Mouse (Mus musculus): Measurements from ENCODE around the gene Slc2a1. TPM values are rescaled to one million over a fixed set of nuclear protein-coding genes. Genes with fewer than 3 reads are reported as not detected.

Gene Slc2a1
- polyA plus RNA-seq, 1 experiment, result 49.0 TPM

- Histone ChIP-seq H3K36me3 (ENCODE audit: control insufficient read depth, insufficient read depth) (no peaks in the 10 kb centered on the region), H3K79me3 (ENCODE audit: low read depth) (no peaks in the 10 kb centered on the region), H3K27me3 (ENCODE audit: control insufficient read depth, insufficient read depth, insufficient read length) (no peaks in the 10 kb centered on the region), H3K4me3 (ENCODE audit: insufficient read depth, poor library complexity, severe bottlenecking) (no peak overlapping the region), H3ac (ENCODE audit: control insufficient read depth, insufficient read length, low read depth) (no peak overlapping the region), H3K79me2 (ENCODE audit: control insufficient read depth, insufficient read depth) (no peaks in the 10 kb centered on the region)
- no peak for TF ChIP-seq USF1 (IDR thresholded peaks at IDR 0.05; ENCODE audit: low read depth)
Measured at GRCm38 (mm10) chr4:119070959-119071647, 37.4 kb upstream of the Slc2a1 start.

- no peak overlapping the region for H3ac ChIP-seq (ENCODE audit: control insufficient read depth, insufficient read length, low read depth)
- TF ChIP-seq CEBPB (IDR thresholded peaks at IDR 0.05; ENCODE audit: low read depth), result no peak
- H3K36me3 ChIP-seq (ENCODE audit: control insufficient read depth, insufficient read depth), result no peaks in the 10 kb centered on the region
- H3K27me3 ChIP-seq (ENCODE audit: control insufficient read depth, insufficient read depth, insufficient read length), result no peaks in the 10 kb centered on the region
- H3K79me3 ChIP-seq (ENCODE audit: low read depth), result no peaks in the 10 kb centered on the region
- no peaks in the 10 kb centered on the region for H3K79me2 ChIP-seq (ENCODE audit: control insufficient read depth, insufficient read depth)
- H3K4me3 ChIP-seq (ENCODE audit: insufficient read depth, poor library complexity, severe bottlenecking), result no peak overlapping the region
Measured at GRCm38 (mm10) chr4:119071648-119072362, 36.7 kb upstream of the Slc2a1 start.

- TF ChIP-seq FOSL1 (IDR thresholded peaks at IDR 0.05; ENCODE audit: insufficient read depth, low read length, poor library complexity, severe bottlenecking), result no peak
- TF ChIP-seq USF1 (IDR thresholded peaks at IDR 0.05; ENCODE audit: low read depth), result no peak
- no peak for TF ChIP-seq MYOG (IDR thresholded peaks at IDR 0.05; ENCODE audit: control insufficient read depth, extremely low read depth, insufficient read length)
- no peak for TF ChIP-seq CTCF (IDR thresholded peaks at IDR 0.05; ENCODE audit: control insufficient read depth, insufficient read depth, insufficient read length)
- TF ChIP-seq CEBPB (IDR thresholded peaks at IDR 0.05; ENCODE audit: low read depth), result no peak
- Histone ChIP-seq H3K4me3 (ENCODE audit: insufficient read depth, poor library complexity, severe bottlenecking) (no peak overlapping the region), H3ac (ENCODE audit: control insufficient read depth, insufficient read length, low read depth) (no peak overlapping the region), H3K79me3 (ENCODE audit: low read depth) (no peaks in the 10 kb centered on the region), H3K79me2 (ENCODE audit: control insufficient read depth, insufficient read depth) (no peaks in the 10 kb centered on the region), H3K27me3 (ENCODE audit: control insufficient read depth, insufficient read depth, insufficient read length) (no peaks in the 10 kb centered on the region), H3K36me3 (ENCODE audit: control insufficient read depth, insufficient read depth) (no peaks in the 10 kb centered on the region)
Measured at GRCm38 (mm10) chr4:119072363-119072940, 36.1 kb upstream of the Slc2a1 start.

GRCm38 (mm10) chr4:119072941-119073451, 35.5 kb upstream of the Slc2a1 start:
- Histone ChIP-seq H3K27me3 (ENCODE audit: control insufficient read depth, insufficient read depth, insufficient read length) (no peaks in the 10 kb centered on the region), H3K4me3 (ENCODE audit: insufficient read depth, poor library complexity, severe bottlenecking) (no peak overlapping the region), H3K79me2 (ENCODE audit: control insufficient read depth, insufficient read depth) (no peaks in the 10 kb centered on the region), H3K79me3 (ENCODE audit: low read depth) (no peaks in the 10 kb centered on the region), H3K36me3 (ENCODE audit: control insufficient read depth, insufficient read depth) (no peaks in the 10 kb centered on the region), H3ac (ENCODE audit: control insufficient read depth, insufficient read length, low read depth) (no peak overlapping the region)
- TF ChIP-seq FOSL1 (IDR thresholded peaks at IDR 0.05; ENCODE audit: insufficient read depth, low read length, poor library complexity, severe bottlenecking) (no peak), MYOG (IDR thresholded peaks at IDR 0.05; ENCODE audit: control insufficient read depth, extremely low read depth, insufficient read length) (no peak), MYOD1 (IDR thresholded peaks at IDR 0.05; ENCODE audit: control insufficient read depth, insufficient read length, low read depth) (no peak), CTCF (IDR thresholded peaks at IDR 0.05; ENCODE audit: control insufficient read depth, insufficient read depth, insufficient read length) (no peak), CEBPB (IDR thresholded peaks at IDR 0.05; ENCODE audit: low read depth) (no peak), MAX (IDR thresholded peaks at IDR 0.05) (no peak), USF1 (IDR thresholded peaks at IDR 0.05; ENCODE audit: low read depth) (no peak)

- TF ChIP-seq MYOG (IDR thresholded peaks at IDR 0.05; ENCODE audit: control insufficient read depth, extremely low read depth, insufficient read length) (no peak), MYOD1 (IDR thresholded peaks at IDR 0.05; ENCODE audit: control insufficient read depth, insufficient read length, low read depth) (no peak), MAX (IDR thresholded peaks at IDR 0.05) (no peak), CEBPB (IDR thresholded peaks at IDR 0.05; ENCODE audit: low read depth) (no peak), USF1 (IDR thresholded peaks at IDR 0.05; ENCODE audit: low read depth) (no peak), FOSL1 (IDR thresholded peaks at IDR 0.05; ENCODE audit: insufficient read depth, low read length, poor library complexity, severe bottlenecking) (no peak)
- no peaks in the 10 kb centered on the region for H3K36me3 ChIP-seq (ENCODE audit: control insufficient read depth, insufficient read depth)
- H3ac ChIP-seq (ENCODE audit: control insufficient read depth, insufficient read length, low read depth), result no peak overlapping the region
- no peaks in the 10 kb centered on the region for H3K79me2 ChIP-seq (ENCODE audit: control insufficient read depth, insufficient read depth)
- H3K4me3 ChIP-seq (ENCODE audit: insufficient read depth, poor library complexity, severe bottlenecking), result no peak overlapping the region
- no peaks in the 10 kb centered on the region for H3K79me3 ChIP-seq (ENCODE audit: low read depth)
- no peaks in the 10 kb centered on the region for H3K27me3 ChIP-seq (ENCODE audit: control insufficient read depth, insufficient read depth, insufficient read length)
Measured at GRCm38 (mm10) chr4:119073626-119074025, 34.9 kb upstream of the Slc2a1 start.

- Histone ChIP-seq H3K27me3 (ENCODE audit: control insufficient read depth, insufficient read depth, insufficient read length) (no peaks in the 10 kb centered on the region), H3K79me3 (ENCODE audit: low read depth) (no peaks in the 10 kb centered on the region), H3K79me2 (ENCODE audit: control insufficient read depth, insufficient read depth) (no peaks in the 10 kb centered on the region), H3K36me3 (ENCODE audit: control insufficient read depth, insufficient read depth) (no peaks in the 10 kb centered on the region), H3ac (ENCODE audit: control insufficient read depth, insufficient read length, low read depth) (no peak overlapping the region), H3K4me3 (ENCODE audit: insufficient read depth, poor library complexity, severe bottlenecking) (no peak overlapping the region)
- TF ChIP-seq CTCF (IDR thresholded peaks at IDR 0.05; ENCODE audit: control insufficient read depth, insufficient read depth, insufficient read length) (no peak), MAX (IDR thresholded peaks at IDR 0.05) (no peak), MYOG (IDR thresholded peaks at IDR 0.05; ENCODE audit: control insufficient read depth, extremely low read depth, insufficient read length) (no peak), USF1 (IDR thresholded peaks at IDR 0.05; ENCODE audit: low read depth) (no peak), MYOD1 (IDR thresholded peaks at IDR 0.05; ENCODE audit: control insufficient read depth, insufficient read length, low read depth) (no peak), FOSL1 (IDR thresholded peaks at IDR 0.05; ENCODE audit: insufficient read depth, low read length, poor library complexity, severe bottlenecking) (no peak), CEBPB (IDR thresholded peaks at IDR 0.05; ENCODE audit: low read depth) (no peak)
Measured at GRCm38 (mm10) chr4:119074596-119074995, 33.9 kb upstream of the Slc2a1 start.

Data from C2C12 (cell line).